Mouse (Mus musculus): ENCODE results near the gene Fzd10.

The Fzd10 gene

GRCm38 (mm10) chr5:128601036-128602019 is 684 bp downstream of the Fzd10 start:
- no peak for DNase-seq (ENCODE audit: low spot score)

GRCm38 (mm10) chr5:128603693-128604092 is 3.0 kb downstream of the Fzd10 start:
- DNase-seq (ENCODE audit: low spot score) = no peak

- DNase-seq (ENCODE audit: low spot score) = no peak
Measured at GRCm38 (mm10) chr5:128606596-128606995, 6.0 kb downstream of the Fzd10 start.

- DNase-seq (ENCODE audit: low spot score) = no peak
Measured at GRCm38 (mm10) chr5:128609091-128609490, 8.4 kb downstream of the Fzd10 start.

GRCm38 (mm10) chr5:128617621-128618020 is 17.0 kb downstream of the Fzd10 start:
- DNase-seq (ENCODE audit: low spot score) = no peak

GRCm38 (mm10) chr5:128619987-128620386 is 19.3 kb downstream of the Fzd10 start:
- no peak for DNase-seq (ENCODE audit: low spot score)

- no peak for DNase-seq (ENCODE audit: low spot score)
Measured at GRCm38 (mm10) chr5:128620408-128620807, 19.8 kb downstream of the Fzd10 start.

GRCm38 (mm10) chr5:128627763-128628162 is 27.1 kb downstream of the Fzd10 start:
- no peak for DNase-seq (ENCODE audit: low spot score)

GRCm38 (mm10) chr5:128636648-128637047 is 36.0 kb downstream of the Fzd10 start:
- DNase-seq (ENCODE audit: low spot score) = no peak

GRCm38 (mm10) chr5:128637071-128638015 is 36.7 kb downstream of the Fzd10 start:
- DNase-seq (ENCODE audit: low spot score) = no peak

- no peak for DNase-seq (ENCODE audit: low spot score)
Measured at GRCm38 (mm10) chr5:128638716-128639115, 38.1 kb downstream of the Fzd10 start.

GRCm38 (mm10) chr5:128643065-128643464 is 42.4 kb downstream of the Fzd10 start:
- no peak for DNase-seq (ENCODE audit: low spot score)

GRCm38 (mm10) chr5:128645720-128646119 is 45.1 kb downstream of the Fzd10 start:
- DNase-seq (ENCODE audit: low spot score) = no peak

- DNase-seq (ENCODE audit: low spot score) = no peak
Measured at GRCm38 (mm10) chr5:128646286-128646685, 45.6 kb downstream of the Fzd10 start.

- no peak for DNase-seq (ENCODE audit: low spot score)
Measured at GRCm38 (mm10) chr5:128647221-128647730, 46.6 kb downstream of the Fzd10 start.

- no peak for DNase-seq (ENCODE audit: low spot score)
Measured at GRCm38 (mm10) chr5:128649336-128649897, 48.8 kb downstream of the Fzd10 start.

All from c-Kit-positive CD71-positive TER-119-positive erythroid progenitor cells, embryonic 14.5 days (primary cell).